Mouse (Mus musculus) lung, postnatal 0 days (tissue): Measurements from ENCODE around the gene Angpt4.

ENCODE experiments used
- CTCF ChIP-seq: IDR thresholded peaks from 2 replicates; pipeline ENCODE4 v1.5.1; 2016; ENCODE audit warnings: antibody characterized with exemption, mild to moderate bottlenecking
- EP300 ChIP-seq: IDR thresholded peaks from 2 replicates; pipeline ENCODE4 v1.6.1; 2016; ENCODE audit warnings: antibody characterized with exemption, mild to moderate bottlenecking, control low read depth

DNA sequence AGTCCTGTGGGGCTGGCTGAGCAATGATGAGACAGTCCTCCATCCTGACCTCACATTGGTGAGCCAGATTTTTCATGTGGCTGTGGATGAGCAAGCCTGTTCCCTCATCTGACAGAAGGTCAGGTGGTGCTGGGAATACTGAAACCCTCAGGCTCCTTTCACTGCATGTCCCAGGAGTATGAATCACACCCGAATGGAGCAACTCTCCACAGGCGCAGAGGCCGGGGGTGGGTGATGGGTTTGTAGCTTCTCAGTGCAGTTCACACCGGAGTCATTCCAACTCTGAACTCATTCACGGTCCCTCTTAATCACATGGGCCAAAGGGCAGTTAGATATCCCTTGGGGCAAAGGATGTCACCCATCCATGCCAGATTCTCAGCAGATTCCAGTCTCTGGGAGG is 3.1 kb downstream of the Angpt4 start:
- TF ChIP-seq CTCF (no peak), EP300 (no peak)
